In genomic region chr10:43365909-43366308, GRCm38 (mm10) we compare ENCODE assay signal across 16 mouse cellular contexts.
"Had no signal": no experiment of that assay in that cellular context is flagged by ENCODE, and none has a peak within 500 bp of the region (broad histone marks: within the 10 kb centered on the region; RNA-seq: fewer than 3 reads in every experiment).

No protein-coding gene starts in this region.

- ATAC-seq: liver, postnatal 0 days had no signal

- H3K4me2 ChIP-seq: limb, embryonic 12.5 days; liver, embryonic 13.5 days; lung, embryonic 15.5 days; neural tube, embryonic 12.5 days had no signal

- H3K36me3 ChIP-seq: limb, embryonic 12.5 days; lung, embryonic 15.5 days; neural tube, embryonic 12.5 days had no signal

- H3K9me3 ChIP-seq: limb, embryonic 12.5 days; liver, embryonic 13.5 days; lung, embryonic 15.5 days; neural tube, embryonic 12.5 days had no signal

- H3K4me3 ChIP-seq: limb, embryonic 12.5 days; liver, embryonic 13.5 days; lung, embryonic 15.5 days; megakaryocyte, embryonic 14.5 days; neural tube, embryonic 12.5 days had no signal

- H3K27me3 ChIP-seq: limb, embryonic 12.5 days; liver, embryonic 13.5 days; lung, embryonic 15.5 days; megakaryocyte, embryonic 14.5 days; neural tube, embryonic 12.5 days had no signal

- H3K27ac ChIP-seq: kidney, postnatal 0 days; limb, embryonic 12.5 days; liver, embryonic 13.5 days; lung, embryonic 15.5 days; macrophage; neural tube, embryonic 12.5 days had no signal

- H3K4me1 ChIP-seq: limb, embryonic 12.5 days; liver, embryonic 13.5 days; lung, embryonic 15.5 days; neural tube, embryonic 12.5 days had no signal

- H3K9ac ChIP-seq: limb, embryonic 12.5 days; liver, embryonic 13.5 days; liver, postnatal 0 days; lung, embryonic 15.5 days; neural tube, embryonic 12.5 days had no signal

- DNase-seq: kidney, adult 9 months; kidney, postnatal 36 days; layer of hippocampus, adult 9-11 months; layer of hippocampus, postnatal 36 days; liver; liver, embryonic 13.5 days; liver, postnatal 0 days; lung, postnatal 14 days; thymus, adult 18-20 months; thymus, postnatal 14 days had no signal
